Mouse (Mus musculus): ENCODE measurements around the gene Arhgap42.

The Arhgap42 gene

GRCm38 (mm10) chr9:9144301-9145121 is 94.4 kb downstream of the Arhgap42 start:
- Histone ChIP-seq H3K4me1 (replicated peaks; ENCODE audit: low read depth, low read length) (no peaks in the 10 kb centered on the region), H3K36me3 (ENCODE audit: insufficient read depth, low read length) (no peaks in the 10 kb centered on the region), H3K27me3 (ENCODE audit: insufficient read depth, low read length) (no peaks in the 10 kb centered on the region), H3K4me3 (replicated peaks; ENCODE audit: low read length) (no peak overlapping the region), H3K9me3 (ENCODE audit: low read length) (no peaks in the 10 kb centered on the region)
- TF ChIP-seq CTCF (conservative IDR thresholded peaks at IDR 0.05; ENCODE audit: low read length) = no peak
- no peak for TF ChIP-seq NANOG (IDR thresholded peaks at IDR 0.05; ENCODE audit: borderline replicate concordance, low read length)
- no peak for TF ChIP-seq POU5F1 (IDR thresholded peaks at IDR 0.05; ENCODE audit: borderline replicate concordance, low read length)

GRCm38 (mm10) chr9:9143102-9143501 is 95.8 kb downstream of the Arhgap42 start:
- no peaks in the 10 kb centered on the region for H3K27me3 ChIP-seq (ENCODE audit: insufficient read depth, low read length)
- no peak overlapping the region for H3K4me3 ChIP-seq (replicated peaks; ENCODE audit: low read length)
- H3K9me3 ChIP-seq (ENCODE audit: low read length) = no peaks in the 10 kb centered on the region
- H3K4me1 ChIP-seq (replicated peaks; ENCODE audit: low read depth, low read length) = no peaks in the 10 kb centered on the region
- no peak for TF ChIP-seq POU5F1 (IDR thresholded peaks at IDR 0.05; ENCODE audit: borderline replicate concordance, low read length)
- no peak for TF ChIP-seq CTCF (conservative IDR thresholded peaks at IDR 0.05; ENCODE audit: low read length)
- no peak for TF ChIP-seq NANOG (IDR thresholded peaks at IDR 0.05; ENCODE audit: borderline replicate concordance, low read length)
- H3K36me3 ChIP-seq (ENCODE audit: insufficient read depth, low read length) = no peaks in the 10 kb centered on the region

GRCm38 (mm10) chr9:9142561-9142960 is 96.3 kb downstream of the Arhgap42 start:
- TF ChIP-seq POU5F1 (IDR thresholded peaks at IDR 0.05; ENCODE audit: borderline replicate concordance, low read length) (no peak), NANOG (IDR thresholded peaks at IDR 0.05; ENCODE audit: borderline replicate concordance, low read length) (no peak), CTCF (conservative IDR thresholded peaks at IDR 0.05; ENCODE audit: low read length) (no peak)
- H3K27me3 ChIP-seq (ENCODE audit: insufficient read depth, low read length) = no peaks in the 10 kb centered on the region
- H3K36me3 ChIP-seq (ENCODE audit: insufficient read depth, low read length) = no peaks in the 10 kb centered on the region
- H3K4me1 ChIP-seq (replicated peaks; ENCODE audit: low read depth, low read length) = no peaks in the 10 kb centered on the region
- H3K4me3 ChIP-seq (replicated peaks; ENCODE audit: low read length) = no peak overlapping the region
- no peaks in the 10 kb centered on the region for H3K9me3 ChIP-seq (ENCODE audit: low read length)

- H3K9me3 ChIP-seq (ENCODE audit: low read length) = no peaks in the 10 kb centered on the region
- H3K27me3 ChIP-seq (ENCODE audit: insufficient read depth, low read length) = no peaks in the 10 kb centered on the region
- TF ChIP-seq CTCF (conservative IDR thresholded peaks at IDR 0.05; ENCODE audit: low read length) (no peak), POU5F1 (IDR thresholded peaks at IDR 0.05; ENCODE audit: borderline replicate concordance, low read length) (no peak)
- H3K36me3 ChIP-seq (ENCODE audit: insufficient read depth, low read length) = no peaks in the 10 kb centered on the region
- no peaks in the 10 kb centered on the region for H3K4me1 ChIP-seq (replicated peaks; ENCODE audit: low read depth, low read length)
- H3K4me3 ChIP-seq (replicated peaks; ENCODE audit: low read length) = no peak overlapping the region
These were observed 96.8 kb downstream of the Arhgap42 start for GRCm38 (mm10) chr9:9142144-9142543.

- H3K4me1 ChIP-seq (replicated peaks; ENCODE audit: low read depth, low read length) = peaks cover 10% of the 10 kb centered on the region
- H3K4me3 ChIP-seq (replicated peaks; ENCODE audit: low read length) = no peak overlapping the region
- no peaks in the 10 kb centered on the region for H3K27me3 ChIP-seq (ENCODE audit: insufficient read depth, low read length)
- H3K36me3 ChIP-seq (ENCODE audit: insufficient read depth, low read length) = no peaks in the 10 kb centered on the region
- TF ChIP-seq POU5F1 (IDR thresholded peaks at IDR 0.05; ENCODE audit: borderline replicate concordance, low read length) (no peak), CTCF (conservative IDR thresholded peaks at IDR 0.05; ENCODE audit: low read length) (no peak)
- 0 out of 2 replicates have a peak, but pooled peaks cover 2% of the 10 kb centered on the region for H3K9me3 ChIP-seq (ENCODE audit: low read length)
These were observed 109.8 kb downstream of the Arhgap42 start for GRCm38 (mm10) chr9:9128996-9129694.

- no peaks in the 10 kb centered on the region for H3K27me3 ChIP-seq (ENCODE audit: insufficient read depth, low read length)
- H3K36me3 ChIP-seq (ENCODE audit: insufficient read depth, low read length) = no peaks in the 10 kb centered on the region
- H3K9me3 ChIP-seq (ENCODE audit: low read length) = no peaks in the 10 kb centered on the region
- H3K4me1 ChIP-seq (replicated peaks; ENCODE audit: low read depth, low read length) = peaks cover 10% of the 10 kb centered on the region
- no peak overlapping the region for H3K4me3 ChIP-seq (replicated peaks; ENCODE audit: low read length)
- no peak for TF ChIP-seq CTCF (conservative IDR thresholded peaks at IDR 0.05; ENCODE audit: low read length)
- no peak for TF ChIP-seq POU5F1 (IDR thresholded peaks at IDR 0.05; ENCODE audit: borderline replicate concordance, low read length)
- no peak for TF ChIP-seq NANOG (IDR thresholded peaks at IDR 0.05; ENCODE audit: borderline replicate concordance, low read length)
These were observed 111.7 kb downstream of the Arhgap42 start for GRCm38 (mm10) chr9:9127041-9127755.

GRCm38 (mm10) chr9:9124156-9124555 is 114.7 kb downstream of the Arhgap42 start:
- H3K4me3 ChIP-seq (replicated peaks; ENCODE audit: low read length) = no peak overlapping the region

GRCm38 (mm10) chr9:9114266-9114665 is 124.6 kb downstream of the Arhgap42 start:
- no peaks in the 10 kb centered on the region for H3K4me1 ChIP-seq (replicated peaks; ENCODE audit: low read depth, low read length)
- no peaks in the 10 kb centered on the region for H3K27me3 ChIP-seq (ENCODE audit: insufficient read depth, low read length)
- TF ChIP-seq NANOG (IDR thresholded peaks at IDR 0.05; ENCODE audit: borderline replicate concordance, low read length) = no peak
- no peak for TF ChIP-seq CTCF (conservative IDR thresholded peaks at IDR 0.05; ENCODE audit: low read length)
- TF ChIP-seq POU5F1 (IDR thresholded peaks at IDR 0.05; ENCODE audit: borderline replicate concordance, low read length) = no peak
- no peaks in the 10 kb centered on the region for H3K36me3 ChIP-seq (ENCODE audit: insufficient read depth, low read length)
- H3K9me3 ChIP-seq (ENCODE audit: low read length) = peaks cover 12% of the 10 kb centered on the region
- no peak overlapping the region for H3K4me3 ChIP-seq (replicated peaks; ENCODE audit: low read length)

More at GRCm38 (mm10) chr9:9124156-9124555, 114.7 kb downstream of the Arhgap42 start:
- peaks cover 10% of the 10 kb centered on the region for H3K4me1 ChIP-seq (replicated peaks; ENCODE audit: low read depth, low read length)
- no peaks in the 10 kb centered on the region for H3K9me3 ChIP-seq (ENCODE audit: low read length)
- H3K36me3 ChIP-seq (ENCODE audit: insufficient read depth, low read length) = no peaks in the 10 kb centered on the region
- TF ChIP-seq CTCF (conservative IDR thresholded peaks at IDR 0.05; ENCODE audit: low read length) (no peak), POU5F1 (IDR thresholded peaks at IDR 0.05; ENCODE audit: borderline replicate concordance, low read length) (no peak), NANOG (IDR thresholded peaks at IDR 0.05; ENCODE audit: borderline replicate concordance, low read length) (no peak)
- H3K27me3 ChIP-seq (ENCODE audit: insufficient read depth, low read length) = no peaks in the 10 kb centered on the region

Measured in E14TG2a.4 (cell line).